Mouse (Mus musculus): ENCODE results near the gene Heatr4. TPM values are rescaled to one million over a fixed set of nuclear protein-coding genes. Genes with fewer than 3 reads are reported as not detected.

Heatr4 gene
- polyA plus RNA-seq, 1 experiment from 2014 or later: not detected

- Histone ChIP-seq H3K4me2 (peak overlapping the region; percentile 63; the same call in 1 of the 2 replicates), H3K27ac (replicated peaks) (no peak overlapping the region), H3K4me3 (no peak overlapping the region), H3K9me3 (no peaks in the 10 kb centered on the region; the same call in 1 of the 2 replicates), H3K27me3 (no peaks in the 10 kb centered on the region), H3K9ac (no peak overlapping the region), H3K4me1 (replicated peaks) (peaks cover 19% of the 10 kb centered on the region), H3K36me3 (no peaks in the 10 kb centered on the region; the same call in 1 of the 2 replicates)
- ATAC-seq (ENCODE audit: low read depth): no peak
- WGBS: 93% methylated on average over 4 of the region's 4 CpGs
Measured at GRCm38 (mm10) chr12:83989378-83989777, 4.7 kb upstream of the Heatr4 start.

GRCm38 (mm10) chr12:83988483-83988882 is 3.8 kb upstream of the Heatr4 start:
- Histone ChIP-seq H3K4me1 (replicated peaks) (peaks cover 19% of the 10 kb centered on the region), H3K4me3 (peak overlapping the region; percentile 64), H3K27ac (replicated peaks) (peak overlapping the region; percentile 93), H3K27me3 (no peaks in the 10 kb centered on the region), H3K9me3 (no peaks in the 10 kb centered on the region; the same call in 1 of the 2 replicates), H3K9ac (peak overlapping the region; percentile 81), H3K4me2 (peak overlapping the region; percentile 63), H3K36me3 (no peaks in the 10 kb centered on the region; the same call in 1 of the 2 replicates)
- peak; percentile 33; the same call in 1 of the 2 replicates for ATAC-seq (ENCODE audit: low read depth)
- 64% methylated on average over 4 of the region's 4 CpGs for WGBS

- peak; percentile 95 for ATAC-seq (ENCODE audit: low read depth)
- Histone ChIP-seq H3K9me3 (no peaks in the 10 kb centered on the region; the same call in 1 of the 2 replicates), H3K27ac (replicated peaks) (peak within 1 kb of the TSS; percentile 93), H3K4me3 (peak within 1 kb of the TSS; percentile 64), H3K9ac (peak within 1 kb of the TSS; percentile 81), H3K4me2 (peak within 1 kb of the TSS; percentile 63), H3K36me3 (no peaks in the 10 kb centered on the region; the same call in 1 of the 2 replicates), H3K27me3 (no peaks in the 10 kb centered on the region), H3K4me1 (replicated peaks) (peaks cover 19% of the 10 kb centered on the region)
- WGBS: under 1% methylated on average over 75 of the region's 80 CpGs
Measured at GRCm38 (mm10) chr12:83987583-83988441, 3.2 kb upstream of the Heatr4 start, which contains the start of gene Acot2. Acot2 (plus strand) TSS chr12:83987861.

- Histone ChIP-seq H3K27me3 (no peaks in the 10 kb centered on the region), H3K4me2 (peak overlapping the region; percentile 63), H3K4me3 (peak overlapping the region; percentile 64), H3K36me3 (no peaks in the 10 kb centered on the region; the same call in 1 of the 2 replicates), H3K9me3 (no peaks in the 10 kb centered on the region; the same call in 1 of the 2 replicates), H3K4me1 (replicated peaks) (peaks cover 19% of the 10 kb centered on the region), H3K27ac (replicated peaks) (peak overlapping the region; percentile 93), H3K9ac (peak overlapping the region; percentile 81)
- 0 out of 2 replicates have a peak, but pooled peaks have one; percentile 1 for ATAC-seq (ENCODE audit: low read depth)
- 37% methylated on average over 8 of the region's 8 CpGs for WGBS
Measured at GRCm38 (mm10) chr12:83987242-83987582, 2.6 kb upstream of the Heatr4 start.

GRCm38 (mm10) chr12:83981615-83982014 is 3.0 kb downstream of the Heatr4 start:
- Histone ChIP-seq H3K27ac (replicated peaks) (no peak overlapping the region), H3K9me3 (no peaks in the 10 kb centered on the region), H3K4me1 (replicated peaks) (0 out of 2 replicates have a peak, but pooled peaks cover under 1% of the 10 kb centered on the region), H3K9ac (no peak overlapping the region), H3K36me3 (no peaks in the 10 kb centered on the region), H3K4me2 (no peak overlapping the region), H3K27me3 (no peaks in the 10 kb centered on the region), H3K4me3 (no peak overlapping the region)
- no peak for ATAC-seq (ENCODE audit: low read depth)
- 90% methylated on average over 4 of the region's 4 CpGs for WGBS

- no peak overlapping the region for H3K27ac ChIP-seq (replicated peaks)
- no peak overlapping the region for H3K4me2 ChIP-seq
- no peak overlapping the region for H3K9ac ChIP-seq
- H3K4me1 ChIP-seq (replicated peaks): no peaks in the 10 kb centered on the region
- WGBS: 90% methylated on average over 6 of the region's 6 CpGs
- H3K36me3 ChIP-seq: no peaks in the 10 kb centered on the region
- no peaks in the 10 kb centered on the region for H3K27me3 ChIP-seq
- no peak overlapping the region for H3K4me3 ChIP-seq
- no peaks in the 10 kb centered on the region for H3K9me3 ChIP-seq
- ATAC-seq (ENCODE audit: low read depth): no peak
Measured at GRCm38 (mm10) chr12:83978862-83979261, 5.8 kb downstream of the Heatr4 start.

- Histone ChIP-seq H3K27me3 (no peaks in the 10 kb centered on the region), H3K4me1 (replicated peaks) (no peaks in the 10 kb centered on the region), H3K27ac (replicated peaks) (no peak overlapping the region), H3K4me3 (no peak overlapping the region), H3K9ac (no peak overlapping the region), H3K36me3 (no peaks in the 10 kb centered on the region), H3K9me3 (no peaks in the 10 kb centered on the region), H3K4me2 (no peak overlapping the region)
- 75% methylated on average over 2 of the region's 2 CpGs for WGBS
- peak; percentile 63; the same call in 1 of the 2 replicates for ATAC-seq (ENCODE audit: low read depth)
Measured at GRCm38 (mm10) chr12:83972117-83972516, 12.5 kb downstream of the Heatr4 start.

- Histone ChIP-seq H3K27ac (replicated peaks) (no peak overlapping the region), H3K36me3 (no peaks in the 10 kb centered on the region), H3K4me3 (no peak overlapping the region), H3K4me1 (replicated peaks) (no peaks in the 10 kb centered on the region), H3K9ac (no peak overlapping the region), H3K4me2 (no peak overlapping the region), H3K27me3 (no peaks in the 10 kb centered on the region), H3K9me3 (no peaks in the 10 kb centered on the region)
- WGBS: 88% methylated on average over 7 of the region's 7 CpGs
- no peak for ATAC-seq (ENCODE audit: low read depth)
Measured at GRCm38 (mm10) chr12:83965235-83965634, 19.4 kb downstream of the Heatr4 start.

- 92% methylated on average over 9 of the region's 9 CpGs for WGBS
- no peak overlapping the region for H3K4me2 ChIP-seq
- H3K4me1 ChIP-seq (replicated peaks): peaks cover 14% of the 10 kb centered on the region
- ATAC-seq (ENCODE audit: low read depth): no peak
- no peaks in the 10 kb centered on the region for H3K27me3 ChIP-seq
- H3K36me3 ChIP-seq: peaks cover 24% of the 10 kb centered on the region
- H3K27ac ChIP-seq (replicated peaks): no peak overlapping the region
- no peaks in the 10 kb centered on the region for H3K9me3 ChIP-seq
- no peak overlapping the region for H3K9ac ChIP-seq
- no peak overlapping the region for H3K4me3 ChIP-seq
Measured at GRCm38 (mm10) chr12:83958278-83958677, 26.4 kb downstream of the Heatr4 start.

GRCm38 (mm10) chr12:83951711-83952575 is 32.7 kb downstream of the Heatr4 start:
- H3K27ac ChIP-seq (replicated peaks): peak overlapping the region; percentile 88; the same call in 1 of the 2 replicates
- H3K9ac ChIP-seq: peak overlapping the region; percentile 88
- H3K9me3 ChIP-seq: no peaks in the 10 kb centered on the region
- H3K4me3 ChIP-seq: peak overlapping the region; percentile 90
- peaks cover 25% of the 10 kb centered on the region for H3K36me3 ChIP-seq
- ATAC-seq (ENCODE audit: low read depth): no peak
- WGBS: 71% methylated on average over 32 of the region's 32 CpGs
- peak overlapping the region; percentile 93 for H3K4me2 ChIP-seq
- no peaks in the 10 kb centered on the region for H3K27me3 ChIP-seq
- H3K4me1 ChIP-seq (replicated peaks): peaks cover 43% of the 10 kb centered on the region

GRCm38 (mm10) chr12:83950840-83951701 is 33.6 kb downstream of the Heatr4 start:
- Histone ChIP-seq H3K27ac (replicated peaks) (peak overlapping the region; percentile 88), H3K27me3 (no peaks in the 10 kb centered on the region), H3K36me3 (peaks cover 18% of the 10 kb centered on the region), H3K4me2 (peak overlapping the region; percentile 93), H3K9ac (peak overlapping the region; percentile 88), H3K4me1 (replicated peaks) (peaks cover 43% of the 10 kb centered on the region), H3K9me3 (no peaks in the 10 kb centered on the region), H3K4me3 (peak overlapping the region; percentile 90)
- ATAC-seq (ENCODE audit: low read depth): peak; percentile 68
- under 1% methylated on average over 114 of the region's 116 CpGs for WGBS
